Mouse (Mus musculus) hindbrain, embryonic 11.5 days (tissue): ENCODE data around the gene L1td1. TPM values are rescaled to one million over a fixed set of nuclear protein-coding genes. Genes with fewer than 3 reads are reported as not detected.

Experiments
- ATAC-seq: fragments of 200-750 bp; cut with Nextera tagmentation; 2 replicates; pipeline ENCODE4 v1.8.0; 2017; ENCODE audit warnings: mild to moderate bottlenecking, moderate TSS enrichment, moderate library complexity; ENCODE audit not compliant: low FRiP score
- DNase-seq: peaks from one replicate; pipeline ENCODE4 v3.0.0-alpha.2; 2015; ENCODE audit warnings: low spot score
- H3K27ac ChIP-seq: fragments of 300-500 bp; sonication (generic); 2 replicates; pipeline ENCODE4 v1.5.1; 2014; ENCODE audit warnings: mild to moderate bottlenecking, low read depth, low read length
- H3K27me3 ChIP-seq: fragments of 300-500 bp; sonication (generic); 2 replicates; pipeline ENCODE4 v1.6.1; 2014; ENCODE audit warnings: mild to moderate bottlenecking, low read length, moderate library complexity, mixed read lengths; ENCODE audit not compliant: control insufficient read depth, insufficient read depth
- H3K36me3 ChIP-seq: fragments of 300-500 bp; sonication (generic); 2 replicates; pipeline ENCODE4 v1.6.1; 2014; ENCODE audit warnings: mild to moderate bottlenecking, low read length, moderate library complexity, mixed read lengths; ENCODE audit not compliant: control insufficient read depth, insufficient read depth
- H3K4me1 ChIP-seq: fragments of 300-500 bp; sonication (generic); replicated peaks from 2 replicates; pipeline ENCODE4 v1.6.1; 2014; ENCODE audit warnings: low read length, mixed read lengths; ENCODE audit not compliant: control insufficient read depth, insufficient read depth
- H3K4me2 ChIP-seq: fragments of 300-500 bp; sonication (generic); replicated peaks from 2 replicates; pipeline ENCODE4 v1.6.1; 2014; ENCODE audit warnings: mild to moderate bottlenecking, low read depth, low read length
- H3K4me3 ChIP-seq: fragments of 300-500 bp; sonication (generic); 2 replicates; pipeline ENCODE4 v1.5.1; 2014; ENCODE audit warnings: low read depth, low read length
- H3K9ac ChIP-seq: fragments of 300-500 bp; sonication (generic); 2 replicates; pipeline ENCODE4 v1.6.1; 2014; ENCODE audit warnings: low read depth, low read length
- H3K9me3 ChIP-seq: fragments of 300-500 bp; sonication (generic); 2 replicates; pipeline ENCODE4 v1.6.1; 2016; ENCODE audit warnings: low read length; ENCODE audit not compliant: control insufficient read depth
- WGBS: fragments of 180-500 bp; shearing (Covaris S2); extraction: QIAGEN DNeasy Blood & Tissue Kit; methylation state at CpG from one replicate; pipeline ENCODE4 v1.1.7; 2014; 5-methylcytosine and 5-hydroxymethylcytosine counted together
- polyA plus RNA-seq: library from polyadenylated mRNA; unstranded; fragments of >200 nt; fragmentation: Nextera tagmentation; extraction: Ambion mirVana; gene quantifications from 2 replicates; pipeline ENCODE4 v1.2.1, GENCODE M21; 2014

The L1td1 gene
- polyA plus RNA-seq, 1 experiment from 2014 or later = 0.68 TPM

GRCm38 (mm10) chr4:98786281-98786680 lies 59.7 kb downstream of the L1td1 start:
- ATAC-seq (no peak), DNase-seq (no peak)
- no peak overlapping the region for H3K4me2 ChIP-seq
- no peaks in the 10 kb centered on the region for H3K27me3 ChIP-seq
- H3K4me3 ChIP-seq = no peak overlapping the region
- no peak overlapping the region for H3K9ac ChIP-seq
- H3K36me3 ChIP-seq = no peaks in the 10 kb centered on the region
- no peak overlapping the region for H3K27ac ChIP-seq
- no peaks in the 10 kb centered on the region for H3K4me1 ChIP-seq
- 31% methylated on average over 3 of the region's 3 CpGs for WGBS
- H3K9me3 ChIP-seq = no peaks in the 10 kb centered on the region

Other genes with a start within 250 kb of the L1td1 start
- 1.4 and 1.7 TPM in 2 replicates for gene Kank4, start 90.8 kb downstream of the L1td1 start, polyA plus RNA-seq
- not detected in 2 replicates for gene I0C0044D17Rik, start 97.1 kb downstream of the L1td1 start, polyA plus RNA-seq
- gene Usp1, start 197.1 kb downstream of the L1td1 start, polyA plus RNA-seq = 112 and 115 TPM in 2 replicates